ENCODE assay signal across 13 mouse cellular contexts in genomic region chr8:61708586-61709305, GRCm38 (mm10).
DNase-seq lines count a peak whose midpoint lies in the region; ATAC-seq and TF ChIP-seq lines count a peak whose summit lies in the region.
"Had no signal": no experiment of that assay in that cellular context is flagged by ENCODE, and none has a peak within 500 bp of the region (broad histone marks: within the 10 kb centered on the region; RNA-seq: fewer than 3 reads in every experiment).

No protein-coding gene starts in this region.

- H3K36me3 ChIP-seq in midbrain, embryonic 16.5 days (ENCODE audit: control insufficient read depth, insufficient read depth, low read length): no peaks in the 10 kb centered on the region
- no peaks in the 10 kb centered on the region for H3K36me3 ChIP-seq in liver, postnatal 0 days (replicated peaks; ENCODE audit: insufficient read depth, low read length)
- H3K36me3 ChIP-seq: G1E; kidney, embryonic 15.5 days; liver, embryonic 13.5 days had no signal

- no peak for TF ChIP-seq CTCF in gastrocnemius, adult 2 months (IDR thresholded peaks at IDR 0.05)
- TF ChIP-seq CTCF in liver, postnatal 0 days (IDR thresholded peaks at IDR 0.05; ENCODE audit: low read depth): no peak

- ATAC-seq in common myeloid progenitor, adult 5-6 weeks (replicated peaks; ENCODE audit: low read depth, poor library complexity, severe bottlenecking): peak; percentile 63
- peak; percentile 69 for ATAC-seq in midbrain, embryonic 16.5 days
- no peak for ATAC-seq in megakaryocyte-erythroid progenitor cell, adult 5-6 weeks (replicated peaks; ENCODE audit: low FRiP score, low TSS enrichment, poor library complexity, severe bottlenecking)
- ATAC-seq in liver, postnatal 0 days: no peak

- 0 out of 2 replicates have a peak overlapping the region, but pooled peaks have one; percentile 8 for H3K4me2 ChIP-seq in midbrain, embryonic 16.5 days (ENCODE audit: low read length)
- no peak overlapping the region for H3K4me2 ChIP-seq in liver, postnatal 0 days (ENCODE audit: low read depth, low read length)
- H3K4me2 ChIP-seq: kidney, embryonic 15.5 days; liver, embryonic 13.5 days had no signal

- WGBS in midbrain, embryonic 16.5 days: 50% methylated on average over 8 of the region's 8 CpGs
- WGBS in liver, postnatal 0 days (ENCODE audit: insufficient replicate concordance): 70% methylated on average over 8 of the region's 8 CpGs

- peak overlapping the region; percentile 76 for H3K27ac ChIP-seq in gastrocnemius, adult 2 months
- H3K27ac ChIP-seq in midbrain, embryonic 16.5 days (ENCODE audit: low read length): 0 out of 2 replicates have a peak overlapping the region, but pooled peaks have one; percentile 13
- H3K27ac ChIP-seq in liver, postnatal 0 days (ENCODE audit: low read depth): no peak overlapping the region
- H3K27ac ChIP-seq: kidney, embryonic 15.5 days; liver, embryonic 13.5 days; macrophage had no signal

- no peak overlapping the region for H3K9ac ChIP-seq in midbrain, embryonic 16.5 days (ENCODE audit: low read depth, low read length)
- H3K9ac ChIP-seq in liver, postnatal 0 days (replicated peaks): no peak overlapping the region
- H3K9ac ChIP-seq: kidney, embryonic 15.5 days; liver, embryonic 13.5 days had no signal

- no peaks in the 10 kb centered on the region for H3K9me3 ChIP-seq in midbrain, embryonic 16.5 days (replicated peaks; ENCODE audit: control insufficient read depth, low read length, poor library complexity, severe bottlenecking)
- H3K9me3 ChIP-seq in liver, postnatal 0 days (ENCODE audit: low read length): no peaks in the 10 kb centered on the region
- H3K9me3 ChIP-seq: G1E; kidney, embryonic 15.5 days; liver, embryonic 13.5 days had no signal

- intact Hi-C loops in gastrocnemius, adult 2 months (cut with DNase I): no loop called here
- intact Hi-C loops in gastrocnemius, postnatal 14 days (cut with DNase I; ENCODE audit: low total_unique reads): loop anchor here (10.0 kb wide), 1 partner anchor 166 kb away; no protein-coding TSS in a partner anchor

- no peak for TF ChIP-seq EP300 in liver, postnatal 0 days (IDR thresholded peaks at IDR 0.05; ENCODE audit: low read depth)

- no peak for DNase-seq in gastrocnemius, adult 2 months
- DNase-seq in gastrocnemius, postnatal 14 days: no peak
- DNase-seq in forelimb bud, embryonic 11.5 days (ENCODE audit: low read depth, low spot score): peak; percentile 39
- no peak for DNase-seq in liver, postnatal 0 days
- no peak for DNase-seq in layer of hippocampus, postnatal 10 days (ENCODE audit: low spot score in 2 of 2)
- DNase-seq: gastrocnemius, postnatal 10 days; liver, embryonic 13.5 days had no signal

- peaks cover 3% of the 10 kb centered on the region; the same call in 1 of the 2 replicates for H3K4me1 ChIP-seq in midbrain, embryonic 16.5 days (ENCODE audit: control insufficient read depth, insufficient read depth, low read length)
- H3K4me1 ChIP-seq in liver, postnatal 0 days (ENCODE audit: insufficient read depth): no peaks in the 10 kb centered on the region
- H3K4me1 ChIP-seq: liver, embryonic 13.5 days had no signal

- H3K4me3 ChIP-seq in gastrocnemius, adult 2 months: peak overlapping the region; percentile 55
- no peak overlapping the region for H3K4me3 ChIP-seq in midbrain, embryonic 16.5 days (ENCODE audit: low read depth, low read length)
- no peak overlapping the region for H3K4me3 ChIP-seq in liver, postnatal 0 days (ENCODE audit: low read depth, low read length)
- H3K4me3 ChIP-seq: kidney, embryonic 15.5 days; liver, embryonic 13.5 days had no signal

- H3K27me3 ChIP-seq in midbrain, embryonic 16.5 days (ENCODE audit: control insufficient read depth, insufficient read depth, low read depth, low read length): no peaks in the 10 kb centered on the region
- no peaks in the 10 kb centered on the region for H3K27me3 ChIP-seq in liver, postnatal 0 days (ENCODE audit: insufficient read depth, low read length)
- H3K27me3 ChIP-seq: kidney, embryonic 15.5 days; liver, embryonic 13.5 days had no signal

Comparison
In these comparisons a context has a peak if more than half of its experiments do, and no peak if none do; other contexts are left out.
1. ATAC-seq: peak in common myeloid progenitor, adult 5-6 weeks (single experiment) and midbrain, embryonic 16.5 days (single experiment); none in megakaryocyte-erythroid progenitor cell, adult 5-6 weeks (single experiment) and liver, postnatal 0 days (single experiment).